28 mouse cellular contexts compared by ENCODE assay signal in the genomic region with DNA sequence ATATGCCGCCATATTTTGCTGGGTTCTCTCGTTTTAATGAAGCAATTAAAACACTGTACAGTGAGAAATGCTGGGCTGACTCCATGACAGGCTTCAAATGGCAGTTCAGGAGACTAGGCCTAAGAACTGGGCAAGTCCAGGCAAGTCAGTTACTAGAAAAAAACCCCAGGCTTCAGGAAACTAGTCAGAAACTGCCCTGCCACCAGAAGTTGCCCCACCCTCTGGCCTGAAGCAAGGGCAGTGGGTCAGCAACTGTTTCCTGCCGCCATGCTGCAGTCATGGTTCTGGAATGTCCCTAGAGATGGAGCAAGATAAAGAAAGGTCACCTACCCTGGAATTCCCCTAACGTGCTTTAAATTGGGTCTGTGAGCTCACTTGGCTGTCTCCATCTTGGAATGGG. TPM values are rescaled to one million over a fixed set of nuclear protein-coding genes. Genes with fewer than 3 reads are reported as not detected.
DNase-seq lines count a peak whose midpoint lies in the region; TF ChIP-seq lines count a peak whose summit lies in the region.
"Had no signal": no experiment of that assay in that cellular context is flagged by ENCODE, and none has a peak within 500 bp of the region (broad histone marks: within the 10 kb centered on the region; RNA-seq: fewer than 3 reads in every experiment).

No protein-coding gene starts in this region.

- H3K27me3 ChIP-seq in kidney, adult 2 months (replicated peaks; ENCODE audit: control insufficient read depth, insufficient read depth, low read length) = no peaks in the 10 kb centered on the region
- H3K27me3 ChIP-seq in CH12.LX (replicated peaks) = peaks cover 5% of the 10 kb centered on the region
- H3K27me3 ChIP-seq: embryonic facial prominence, embryonic 13.5 days; hindbrain, embryonic 12.5 days; limb, embryonic 15.5 days; liver, embryonic 15.5 days; midbrain, embryonic 13.5 days; neural tube, embryonic 13.5 days had no signal

- WGBS in kidney, adult 2 months = 66% methylated on average over 4 of the region's 4 CpGs

- no peaks in the 10 kb centered on the region for H3K36me3 ChIP-seq in kidney, adult 2 months (ENCODE audit: control insufficient read depth, insufficient read depth, low read length)
- no peaks in the 10 kb centered on the region for H3K36me3 ChIP-seq in CH12.LX (replicated peaks in 1 of 2; ENCODE audit: control insufficient read depth in 1 of 2, insufficient read depth in 1 of 2, low read length in 1 of 2)
- H3K36me3 ChIP-seq: embryonic facial prominence, embryonic 13.5 days; G1E; hindbrain, embryonic 12.5 days; limb, embryonic 15.5 days; liver, embryonic 15.5 days; midbrain, embryonic 13.5 days; neural tube, embryonic 13.5 days had no signal

- H3K4me1 ChIP-seq in kidney, adult 2 months (ENCODE audit: control insufficient read depth, insufficient read depth, low read length) = no peaks in the 10 kb centered on the region; the same call in 1 of the 2 replicates
- peaks cover 8 to 33% of the 10 kb centered on the region in 2 experiments; a peak in 3 of 4 replicates for H3K4me1 ChIP-seq in CH12.LX (ENCODE audit: control insufficient read depth in 1 of 2, insufficient read depth in 2 of 2)
- H3K4me1 ChIP-seq: limb, embryonic 15.5 days; liver, embryonic 15.5 days; midbrain, embryonic 13.5 days; neural tube, embryonic 13.5 days had no signal

- in situ Hi-C loops in CH12.LX (cut with MboI; ENCODE audit: low pct_ligation_motif_present, low pct_unique_long_range_greater_than_20kb, low sequenced_read_pairs) = loop anchor here (10.0 to 25.0 kb wide), 2 partner anchors 191 to 294 kb away; partner anchors contain the start of gene Tmem106c

- peak; percentile 53 to 57 for DNase-seq in adrenal gland, adult (ENCODE audit: inconsistent age in 2 of 2, low spot score in 1 of 2)
- no peak for DNase-seq in adrenal gland, postnatal 10 days
- DNase-seq in kidney, adult 2 months = peak; percentile 39
- DNase-seq in kidney, postnatal 25 days = no peak
- DNase-seq in CH12.LX (ENCODE audit: extremely low read depth) (peak; percentile 51), ZHBTc4 (ENCODE audit: low read depth, low spot score) (peak; percentile 86)
- DNase-seq in thymus, postnatal 36 days = no peak
- no peak for DNase-seq in gastrocnemius, postnatal 4 days (ENCODE audit: low spot score in 2 of 2)
- DNase-seq: cerebellum, adult 9-11 months; gastrocnemius, postnatal 25 days; heart, postnatal 10 days; kidney, postnatal 10 days; right cerebral cortex, postnatal 14 days; spleen, adult 18-20 months; thymus, postnatal 4 days had no signal

- no peaks in the 10 kb centered on the region for H3K9me3 ChIP-seq in CH12.LX (replicated peaks; ENCODE audit: low read length)
- H3K9me3 ChIP-seq: embryonic facial prominence, embryonic 13.5 days; G1E; hindbrain, embryonic 12.5 days; limb, embryonic 15.5 days; liver, embryonic 15.5 days; midbrain, embryonic 13.5 days; neural tube, embryonic 13.5 days had no signal

- dilution Hi-C loops in CH12.LX (cut with MboI; ENCODE audit: extremely low pct_ligation_motif_present, extremely low pct_unique_long_range_greater_than_20kb, low sequenced_read_pairs) = no loop called here

- H3K27ac ChIP-seq in kidney, adult 2 months (ENCODE audit: insufficient read depth, low read depth, low read length) = no peak overlapping the region
- peak overlapping the region; percentile 59; the same call in 1 of the 2 replicates for H3K27ac ChIP-seq in CH12.LX (ENCODE audit: insufficient read depth, low read depth)
- H3K27ac ChIP-seq: embryonic facial prominence, embryonic 13.5 days; hindbrain, embryonic 12.5 days; limb, embryonic 15.5 days; liver, embryonic 15.5 days; midbrain, embryonic 13.5 days; neural tube, embryonic 13.5 days had no signal

- TF ChIP-seq CTCF in kidney, adult 2 months (conservative IDR thresholded peaks at IDR 0.05; ENCODE audit: insufficient read depth, insufficient read length, low read depth, low read length) = no peak
- no peak for TF ChIP-seq CTCF in CH12.LX (conservative IDR thresholded peaks at IDR 0.05 in 1 of 2, IDR thresholded peaks at IDR 0.05 in 1 of 2; ENCODE audit: low read depth in 2 of 2, low read length in 2 of 2)

- no peaks in the 10 kb centered on the region for H3K79me2 ChIP-seq in CH12.LX (replicated peaks; ENCODE audit: control insufficient read depth, extremely low read depth, insufficient read depth, poor library complexity, severe bottlenecking)

- no peak overlapping the region for H3K4me2 ChIP-seq in CH12.LX (ENCODE audit: insufficient read depth, low read depth, poor library complexity, severe bottlenecking)
- H3K4me2 ChIP-seq: embryonic facial prominence, embryonic 13.5 days; heart, embryonic 11.5 days; hindbrain, embryonic 12.5 days; limb, embryonic 15.5 days; liver, embryonic 15.5 days; midbrain, embryonic 13.5 days; neural tube, embryonic 13.5 days had no signal

- H3K4me3 ChIP-seq in kidney, adult 2 months (ENCODE audit: insufficient read depth, low read depth, low read length) = no peak overlapping the region
- no peak overlapping the region for H3K4me3 ChIP-seq in CH12.LX (replicated peaks in 1 of 3; ENCODE audit: low read depth in 2 of 3, low read length in 2 of 3, poor library complexity in 1 of 3)
- H3K4me3 ChIP-seq: embryonic facial prominence, embryonic 13.5 days; hindbrain, embryonic 12.5 days; limb, embryonic 15.5 days; liver, embryonic 15.5 days; midbrain, embryonic 13.5 days; neural tube, embryonic 13.5 days had no signal

- H3K9ac ChIP-seq in CH12.LX (ENCODE audit: insufficient read depth, low read depth) = no peak overlapping the region
- H3K9ac ChIP-seq: embryonic facial prominence, embryonic 13.5 days; hindbrain, embryonic 12.5 days; limb, embryonic 15.5 days; liver, embryonic 15.5 days; midbrain, embryonic 13.5 days; neural tube, embryonic 13.5 days had no signal

- no peak for TF ChIP-seq RAD21 in CH12.LX (IDR thresholded peaks at IDR 0.05; ENCODE audit: low read depth, low read length)

- no peak for TF ChIP-seq POLR2A in kidney, adult 2 months (IDR thresholded peaks at IDR 0.05; ENCODE audit: low read depth, low read length)
- TF ChIP-seq POLR2A in CH12.LX (IDR thresholded peaks at IDR 0.05; ENCODE audit: low read depth, low read length) = no peak

- no peak; the same call in 1 of the 2 replicates for TF ChIP-seq EP300 in CH12.LX (IDR thresholded peaks at IDR 0.05; ENCODE audit: low read length)

TF ChIP-seq in CH12.LX, 34 proteins besides CTCF, POLR2A, EP300 and RAD21:
- peak; percentile 57; the same call in 1 of the 2 replicates for TF ChIP-seq MAZ (IDR thresholded peaks at IDR 0.05; ENCODE audit: low read depth, low read length)
- no peak for TF ChIP-seq MAFK (IDR thresholded peaks at IDR 0.05; ENCODE audit: insufficient replicate concordance, low read length)
- peak; percentile 52; the same call in 1 of the 2 replicates for TF ChIP-seq TCF12 (IDR thresholded peaks at IDR 0.05; ENCODE audit: low read depth, low read length)
- peak; percentile 80; the same call in 1 of the 2 replicates for TF ChIP-seq MEF2A (IDR thresholded peaks at IDR 0.05; ENCODE audit: borderline replicate concordance, low read depth, low read length)
- 0 out of 2 replicates have a peak, but pooled peaks have one; percentile 41 for TF ChIP-seq BHLHE40 (IDR thresholded peaks at IDR 0.05; ENCODE audit: low read depth, low read length)
- peak; percentile 99 for TF ChIP-seq CHD1 (IDR thresholded peaks at IDR 0.05; ENCODE audit: low read depth, low read length)
- peak; percentile 50; the same call in 1 of the 2 replicates for TF ChIP-seq IRF4 (IDR thresholded peaks at IDR 0.05; ENCODE audit: low read depth, low read length)
- TF ChIP-seq NRF1 (IDR thresholded peaks at IDR 0.05; ENCODE audit: low read depth, low read length) = peak; percentile 40; the same call in 1 of the 2 replicates
- no peak; the same call in 1 of the 2 replicates for TF ChIP-seq ETS1 (conservative IDR thresholded peaks at IDR 0.05; ENCODE audit: low read depth, low read length)
- peak; percentile 90 for TF ChIP-seq ZNF384 (IDR thresholded peaks at IDR 0.05; ENCODE audit: low read depth, low read length)
- TF ChIP-seq HCFC1 (IDR thresholded peaks at IDR 0.05; ENCODE audit: low read depth, low read length) = peak; percentile 59; the same call in 1 of the 2 replicates
- TF ChIP-seq ELF1 (IDR thresholded peaks at IDR 0.05; ENCODE audit: low read depth, low read length) = 0 out of 2 replicates have a peak, but pooled peaks have one; percentile 27
- no peak for TF ChIP-seq SIN3A (IDR thresholded peaks at IDR 0.05; ENCODE audit: low read length)

RNA-seq across cellular contexts. Expression of gene Asb8, which starts 9.5 kb away (rescaled TPM):
- total RNA-seq in adrenal gland, postnatal 10 days (2021) = 10 to 100 TPM; 43.2 to 54.1 TPM
- 46.8 and 52.5 TPM in 2 replicates for polyA plus RNA-seq in kidney, adult 2 months (2012; rRNA removed)
- total RNA-seq in CH12.LX (2012; rRNA removed) (20.5 and 22.6 TPM in 2 replicates), CH12.LX (2014; rRNA removed) (31.1 and 32.5 TPM in 2 replicates)
- polyA plus RNA-seq in CH12.LX (2012; ENCODE audit: insufficient read length, low read depth) = 24.7 and 27.7 TPM in 2 replicates
- total RNA-seq in gastrocnemius, postnatal 4 days (2021) = 100 to 1,000 TPM; 148 to 174 TPM

RNA-seq across cellular contexts. Expression of gene Ccdc184, which starts 11.0 kb away (rescaled TPM):
- 1 to 10 TPM; 1.2 to 1.5 TPM for total RNA-seq in adrenal gland, postnatal 10 days (2021)
- 0.19 and 0.45 TPM in 2 replicates for polyA plus RNA-seq in kidney, adult 2 months (2012; rRNA removed)
- total RNA-seq in CH12.LX (2012; rRNA removed) (0.04 TPM in 1 of 2 replicates, not detected in the other), CH12.LX (2014; rRNA removed) (not detected in 2 replicates)
- 0.08 and 0.17 TPM in 2 replicates for polyA plus RNA-seq in CH12.LX (2012; ENCODE audit: insufficient read length, low read depth)
- total RNA-seq in gastrocnemius, postnatal 4 days (2021) = not detected
- total RNA-seq: G1E; gastrocnemius, postnatal 25 days had no signal
- polyA plus RNA-seq: G1E had no signal

RNA-seq across cellular contexts. Expression of gene Olfr288, which starts 39.4 kb away (rescaled TPM):
- total RNA-seq in adrenal gland, postnatal 10 days (2021) = not detected
- not detected in 2 replicates for polyA plus RNA-seq in kidney, adult 2 months (2012; rRNA removed)
- total RNA-seq in CH12.LX (2012; rRNA removed) (not detected in 2 replicates), CH12.LX (2014; rRNA removed) (not detected in 2 replicates)
- not detected in 2 replicates for polyA plus RNA-seq in CH12.LX (2012; ENCODE audit: insufficient read length, low read depth)
- total RNA-seq in gastrocnemius, postnatal 4 days (2021) = not detected
- total RNA-seq: G1E; gastrocnemius, postnatal 25 days; heart, postnatal 10 days; left cerebral cortex, adult 18-20 months had no signal
- polyA plus RNA-seq: embryonic facial prominence, embryonic 13.5 days; forebrain, embryonic 16.5 days; G1E; heart, embryonic 11.5 days; hindbrain, embryonic 12.5 days; inflammation-experienced regulatory T-cells, adult 6 months; limb, embryonic 15.5 days; liver, embryonic 15.5 days; lung, postnatal 0 days; midbrain, embryonic 13.5 days; neural tube, embryonic 13.5 days; stomach, embryonic 14.5 days had no signal

Comparison
In these comparisons a context has a peak if more than half of its experiments do, and no peak if none do; other contexts are left out.
1. DNase-seq: peak in adrenal gland, adult (2 of 2), kidney, adult 2 months (single experiment), CH12.LX (single experiment) and ZHBTc4 (single experiment); none in adrenal gland, postnatal 10 days (single experiment), kidney, postnatal 25 days (0 of 2), thymus, postnatal 36 days (0 of 2) and gastrocnemius, postnatal 4 days (0 of 2).